Mouse (Mus musculus) liver, postnatal 0 days (tissue): ENCODE measurements at regions not wholly inside any gene's neighbourhood (a gene's known extent, or its start where the extent isn't known, plus 50 kb on each side); places are given as distances from the start of the nearest gene placed in this dataset.

Experiments
- CTCF ChIP-seq: sonication (generic); IDR thresholded peaks from 2 replicates; pipeline ENCODE4 v1.5.1; 2016; ENCODE audit warnings: antibody characterized with exemption, low read depth
- EP300 ChIP-seq: IDR thresholded peaks from 2 replicates; pipeline ENCODE4 v1.6.1; 2016; ENCODE audit warnings: antibody characterized with exemption, low read depth, mild to moderate bottlenecking

GRCm38 (mm10) chr9:61091036-61091435 is 281.1 kb upstream of the Tle3 start:
- no peak for TF ChIP-seq EP300
- no peak for TF ChIP-seq CTCF
